Mouse (Mus musculus) right cerebral cortex, postnatal 36 days (tissue): ENCODE measurements at regions not wholly inside any gene's neighbourhood (a gene's known extent, or its start where the extent isn't known, plus 50 kb on each side); places are given as distances from the start of the nearest gene placed in this dataset.

ENCODE experiments used
- DNase-seq, 2 experiments: peaks; one replicate each; pipeline ENCODE4 v3.0.0; 2022; ENCODE audit warnings: low spot score in 2 of 2, mixed read lengths in 1 of 2

DNA sequence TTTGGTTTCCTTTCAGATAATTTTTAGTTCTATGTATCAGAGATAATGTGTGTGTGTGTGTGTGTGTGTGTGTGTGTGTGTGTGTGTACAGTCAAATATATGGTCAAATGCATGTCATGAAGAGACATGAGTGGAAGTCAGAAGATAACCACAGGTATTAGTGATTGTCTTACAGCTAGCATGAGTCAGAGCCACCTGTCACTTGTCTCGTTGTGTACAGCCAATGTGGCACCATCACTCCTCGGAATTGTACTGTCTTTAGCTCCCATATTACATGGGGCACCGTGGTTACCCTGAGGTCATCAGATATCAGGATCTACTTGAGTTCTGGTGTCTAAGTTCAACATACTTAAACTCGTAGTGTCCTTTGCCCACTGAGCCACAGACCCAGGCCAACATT is 816.0 kb upstream of the Ctnnd2 start:
- no peak for DNase-seq

DNA sequence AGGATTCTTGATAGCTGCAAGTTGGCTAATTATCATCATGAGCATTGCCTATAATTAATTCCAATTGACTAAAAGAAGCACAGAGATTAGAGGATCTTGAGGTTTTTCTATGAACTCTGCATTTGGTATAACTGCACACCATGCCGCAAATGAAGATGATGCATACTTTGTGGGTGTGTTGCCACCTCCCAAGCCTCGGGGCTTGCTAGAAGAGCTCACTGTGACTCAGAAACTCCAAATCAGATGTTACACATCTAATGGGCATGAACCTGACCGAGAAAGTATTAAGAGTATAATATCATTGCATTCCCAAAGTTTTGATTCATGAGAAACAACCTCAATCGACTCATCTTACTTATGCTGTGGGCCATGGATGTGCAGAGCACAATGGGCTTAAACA is 772.5 kb upstream of the Ctnnd2 start:
- DNase-seq = no peak

DNA sequence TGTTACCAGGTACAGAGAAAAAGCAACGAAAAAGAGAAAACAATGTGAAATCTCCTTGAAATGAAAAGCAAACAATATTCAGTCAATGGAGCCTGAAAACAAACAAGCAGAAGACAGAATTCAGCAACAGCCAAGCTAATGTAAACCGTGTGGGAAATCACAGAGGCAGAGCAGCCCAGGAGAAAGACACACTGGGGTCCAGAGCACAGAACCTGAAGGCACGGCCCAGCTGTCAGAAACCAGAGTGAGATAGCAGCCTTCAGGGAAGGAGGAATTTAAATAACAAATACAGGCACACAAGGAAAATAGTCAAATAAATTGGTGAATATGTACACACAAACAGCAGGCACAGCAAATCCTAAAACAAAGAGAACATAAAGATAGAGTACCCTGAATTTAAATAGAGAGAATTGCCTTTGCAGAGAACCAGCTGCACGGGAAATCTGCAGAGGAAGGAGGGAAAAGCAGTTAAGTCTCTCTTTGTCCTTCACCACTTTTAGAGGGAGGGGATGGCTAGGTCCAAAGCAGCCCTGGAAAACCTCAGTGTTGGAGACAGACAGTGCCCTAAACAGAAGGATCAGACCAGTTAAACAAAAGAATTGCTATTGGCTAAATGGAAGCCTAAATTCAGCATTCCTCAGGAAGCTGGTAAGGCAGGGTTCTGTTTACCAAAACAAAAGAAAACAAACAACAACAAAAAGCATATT is 739.2 kb upstream of the Ctnnd2 start:
- no peak for DNase-seq

DNA sequence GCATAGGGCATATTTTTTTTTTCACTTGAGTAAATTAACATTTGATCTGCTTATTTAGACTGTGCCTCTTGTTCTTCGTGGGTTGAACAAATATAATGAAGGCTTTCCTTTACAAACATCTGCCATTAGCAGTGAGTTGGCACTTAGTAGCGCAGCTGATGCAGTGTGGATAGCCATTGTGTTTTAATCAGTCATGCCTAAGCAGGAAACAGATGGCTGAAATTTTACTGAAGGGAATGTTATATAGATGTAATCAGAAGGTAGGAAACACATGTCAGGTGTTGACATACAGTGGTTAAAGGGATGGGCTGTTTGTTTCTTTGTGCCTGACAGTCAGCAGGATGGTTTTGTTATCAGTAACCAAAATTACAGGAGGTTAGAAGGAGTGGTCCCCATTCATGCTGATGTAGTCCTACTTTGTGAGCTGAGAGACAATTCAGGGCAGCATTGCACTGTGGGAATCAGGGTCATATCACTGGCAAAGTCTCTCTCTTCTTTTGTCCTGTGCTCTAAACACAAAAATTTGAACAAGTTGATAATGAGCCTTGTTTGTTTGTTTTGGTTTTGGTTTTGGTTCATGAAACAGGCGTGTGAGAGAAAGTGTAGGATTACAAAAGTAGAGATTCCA is 734.6 kb upstream of the Ctnnd2 start:
- no peak for DNase-seq

DNA sequence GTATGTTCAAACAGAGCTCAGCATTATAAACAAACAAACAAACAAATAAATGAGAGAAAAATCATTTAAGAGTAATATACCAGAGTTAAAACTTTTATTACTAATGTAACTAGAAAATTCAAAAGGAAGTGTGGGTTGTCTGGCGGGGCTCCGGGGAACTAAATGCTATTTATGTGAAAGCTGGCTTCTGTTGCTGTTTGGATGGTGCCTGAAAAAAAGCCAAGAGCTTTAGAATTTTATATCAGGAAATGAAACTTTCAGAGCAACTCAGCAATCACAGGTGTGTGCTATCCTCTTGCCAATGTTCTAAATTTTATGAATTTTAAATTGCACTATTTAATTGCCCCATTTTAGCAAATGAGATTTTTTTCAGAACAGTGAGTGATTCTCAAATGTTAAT is 724.5 kb upstream of the Ctnnd2 start:
- DNase-seq = peak in 1 of 2 experiments; percentile 8

DNA sequence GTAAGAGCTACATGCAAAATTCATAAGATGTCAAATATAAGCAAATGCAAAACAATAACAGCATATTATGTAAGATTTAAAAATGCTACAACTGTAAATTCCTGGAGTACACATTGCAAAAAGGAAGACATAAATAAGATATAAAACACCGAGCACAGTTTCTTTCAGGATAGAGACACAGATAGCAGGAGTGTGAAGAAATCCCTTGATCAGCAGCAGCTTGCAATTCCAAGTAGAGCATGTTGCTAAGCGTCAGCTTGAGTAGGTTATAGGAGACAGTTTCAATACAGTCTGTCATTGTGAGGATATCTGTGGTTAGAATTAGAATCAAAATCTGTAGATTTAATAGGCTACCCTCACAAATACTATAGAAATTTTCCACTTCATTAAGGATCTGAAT is 687.3 kb upstream of the Ctnnd2 start:
- DNase-seq = no peak

DNA sequence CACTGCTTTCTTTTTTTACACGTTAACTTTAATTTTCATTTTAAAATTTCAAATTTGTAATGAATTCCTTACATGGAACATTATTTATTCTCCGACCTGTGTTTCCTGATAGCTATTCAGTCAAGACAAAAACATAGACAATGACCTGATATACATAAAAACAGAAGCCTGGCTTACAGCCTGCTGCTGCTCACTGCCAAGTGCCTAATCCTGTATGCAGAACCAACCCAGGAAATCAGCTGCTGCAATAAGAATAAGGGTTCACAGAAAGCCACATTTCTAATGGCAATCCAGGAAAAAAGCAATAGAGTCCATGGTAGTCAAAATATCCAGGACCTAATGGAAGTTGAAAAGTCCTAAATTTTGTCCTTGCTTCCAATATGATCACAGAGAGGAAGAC is 642.4 kb upstream of the Ctnnd2 start:
- no peak for DNase-seq

DNA sequence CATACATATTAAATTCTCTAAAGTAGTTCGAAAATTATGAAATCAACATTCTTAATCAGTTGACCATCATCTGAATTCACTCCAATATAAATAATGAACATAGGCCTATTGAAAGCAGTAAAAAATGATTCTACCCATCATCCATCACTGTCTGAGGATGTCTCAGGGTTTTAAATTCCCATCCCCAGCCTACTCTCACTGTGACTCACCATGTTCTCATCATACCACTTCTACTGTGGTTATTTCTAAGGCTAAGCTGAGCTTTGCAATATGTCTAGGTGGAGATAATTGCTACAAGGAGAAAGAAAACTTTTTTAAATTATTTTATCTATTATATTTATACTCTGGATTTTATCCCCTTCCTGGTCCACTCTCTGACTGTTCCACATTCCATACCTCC is 604.0 kb upstream of the Ctnnd2 start:
- no peak for DNase-seq
